Mouse (Mus musculus): ENCODE measurements at regions not wholly inside any gene's neighbourhood (a gene's known extent, or its start where the extent isn't known, plus 50 kb on each side); places are given as distances from the start of the nearest gene placed in this dataset.
A peak's percentile ranks its signal among the peaks of the same experiment; 100 is the strongest.
"Not testable (repeated sequence)": the region's sequence is repeated elsewhere in the genome, so short reads cannot be mapped to it uniquely, and the experiment has no call there.

GRCm38 (mm10) chr3:22308962-22309361 lies 232.5 kb downstream of the Tbl1xr1 start:
- H3K9me3 ChIP-seq (ENCODE audit: low read length): peaks cover 22% of the 10 kb centered on the region
- no peak overlapping the region for H3K4me3 ChIP-seq (replicated peaks; ENCODE audit: low read length)
- peaks cover 11% of the 10 kb centered on the region for H3K4me1 ChIP-seq (replicated peaks; ENCODE audit: low read depth, low read length)
- no peak for TF ChIP-seq POU5F1 (IDR thresholded peaks at IDR 0.05; ENCODE audit: borderline replicate concordance, low read length)
- peak; percentile 64 for TF ChIP-seq CTCF (conservative IDR thresholded peaks at IDR 0.05; ENCODE audit: low read length)
- no peak for TF ChIP-seq NANOG (IDR thresholded peaks at IDR 0.05; ENCODE audit: borderline replicate concordance, low read length)
- H3K36me3 ChIP-seq (ENCODE audit: insufficient read depth, low read length): no peaks in the 10 kb centered on the region
- H3K27me3 ChIP-seq (ENCODE audit: insufficient read depth, low read length): no peaks in the 10 kb centered on the region

GRCm38 (mm10) chr3:22316466-22317185 lies 240.2 kb downstream of the Tbl1xr1 start:
- no peaks in the 10 kb centered on the region for H3K27me3 ChIP-seq (ENCODE audit: insufficient read depth, low read length)
- H3K4me3 ChIP-seq (replicated peaks; ENCODE audit: low read length): no peak overlapping the region
- TF ChIP-seq POU5F1 (IDR thresholded peaks at IDR 0.05; ENCODE audit: borderline replicate concordance, low read length) (no peak), CTCF (conservative IDR thresholded peaks at IDR 0.05; ENCODE audit: low read length) (no peak), NANOG (IDR thresholded peaks at IDR 0.05; ENCODE audit: borderline replicate concordance, low read length) (no peak)
- H3K9me3 ChIP-seq (ENCODE audit: low read length): peaks cover 25% of the 10 kb centered on the region
- H3K4me1 ChIP-seq (replicated peaks; ENCODE audit: low read depth, low read length): no peaks in the 10 kb centered on the region
- no peaks in the 10 kb centered on the region for H3K36me3 ChIP-seq (ENCODE audit: insufficient read depth, low read length)

- not testable (repeated sequence) for H3K9me3 ChIP-seq (ENCODE audit: low read length); H3K4me3 ChIP-seq (replicated peaks; ENCODE audit: low read length); H3K36me3 ChIP-seq (ENCODE audit: insufficient read depth, low read length); H3K4me1 ChIP-seq (replicated peaks; ENCODE audit: low read depth, low read length); H3K27me3 ChIP-seq (ENCODE audit: insufficient read depth, low read length)
Measured at GRCm38 (mm10) chr3:22320425-22320824, 244.0 kb downstream of the Tbl1xr1 start.

- H3K4me1 ChIP-seq (replicated peaks; ENCODE audit: low read depth, low read length): no peaks in the 10 kb centered on the region
- no peak overlapping the region for H3K4me3 ChIP-seq (replicated peaks; ENCODE audit: low read length)
- H3K9me3 ChIP-seq (ENCODE audit: low read length): peaks cover 9% of the 10 kb centered on the region
- H3K27me3 ChIP-seq (ENCODE audit: insufficient read depth, low read length): no peaks in the 10 kb centered on the region
- no peaks in the 10 kb centered on the region for H3K36me3 ChIP-seq (ENCODE audit: insufficient read depth, low read length)
- TF ChIP-seq NANOG (IDR thresholded peaks at IDR 0.05; ENCODE audit: borderline replicate concordance, low read length) (no peak), CTCF (conservative IDR thresholded peaks at IDR 0.05; ENCODE audit: low read length) (no peak), POU5F1 (IDR thresholded peaks at IDR 0.05; ENCODE audit: borderline replicate concordance, low read length) (no peak)
Measured at GRCm38 (mm10) chr3:22331240-22331639, 254.8 kb downstream of the Tbl1xr1 start.
